Mouse (Mus musculus) thymus, postnatal 36 days (tissue): ENCODE results near the gene Cd248.

ENCODE experiments used
- DNase-seq, 2 experiments: peaks; one replicate each; pipeline ENCODE4 v3.0.0; 2022; ENCODE audit warnings: mixed read lengths in 2 of 2

Cd248 gene

DNA sequence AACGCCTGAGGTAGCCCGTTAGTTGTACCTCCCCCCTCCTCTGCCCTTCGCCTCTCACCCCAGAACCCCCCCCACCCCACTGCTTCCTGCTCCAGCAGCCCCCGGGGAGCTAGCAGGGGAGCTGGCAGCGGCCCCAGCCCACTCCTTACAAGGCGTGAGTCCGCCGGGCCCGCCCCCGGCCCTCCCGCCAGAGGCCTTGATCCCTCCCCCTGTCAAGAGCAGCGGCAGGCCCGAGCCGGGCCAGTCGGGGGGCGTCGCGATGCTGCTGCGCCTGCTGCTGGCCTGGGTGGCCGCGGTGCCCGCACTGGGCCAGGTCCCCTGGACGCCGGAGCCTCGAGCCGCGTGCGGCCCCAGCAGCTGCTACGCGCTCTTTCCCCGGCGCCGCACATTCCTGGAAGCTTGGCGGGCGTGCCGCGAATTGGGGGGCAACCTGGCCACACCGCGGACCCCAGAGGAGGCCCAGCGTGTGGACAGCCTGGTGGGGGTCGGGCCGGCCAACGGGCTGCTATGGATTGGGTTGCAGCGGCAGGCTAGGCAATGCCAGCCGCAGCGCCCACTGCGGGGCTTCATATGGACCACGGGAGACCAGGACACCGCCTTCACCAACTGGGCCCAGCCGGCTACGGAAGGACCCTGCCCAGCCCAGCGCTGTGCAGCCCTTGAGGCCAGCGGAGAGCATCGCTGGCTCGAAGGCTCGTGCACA is at the start of gene Cd248:
Gene Cd248, plus strand, starts transcription at position 212 of the 703 bp plus-strand sequence.
- no peak for DNase-seq

- no peak for DNase-seq
These were observed 49.7 kb upstream of the Cd248 start for GRCm38 (mm10) chr19:5018191-5018590.

DNA sequence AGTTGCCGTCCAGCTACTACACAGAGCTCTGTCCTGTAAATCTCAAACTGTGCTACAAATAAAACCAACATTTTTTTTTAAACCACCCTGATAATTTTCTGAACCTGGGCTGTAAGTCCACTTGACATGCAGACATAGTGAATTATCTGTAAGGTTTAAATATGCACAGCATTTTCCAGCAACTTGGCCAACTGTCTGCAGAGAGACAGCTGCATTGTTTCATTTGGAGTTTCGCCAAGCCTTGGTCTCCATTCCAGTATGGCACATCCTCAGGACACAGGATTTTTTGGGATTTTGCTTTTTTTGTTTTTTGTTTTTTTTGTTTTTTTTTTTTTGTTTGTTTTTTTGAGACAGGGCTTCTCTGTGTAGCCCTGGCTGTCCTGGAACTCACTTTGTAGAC is 46.5 kb upstream of the Cd248 start:
- DNase-seq = no peak

GRCm38 (mm10) chr19:5023621-5024479 is 44.0 kb upstream of the Cd248 start, which contains the start of gene Slc29a2:
TSS of gene Slc29a2 (plus strand) at chr19:5023860.
- DNase-seq = peak; percentile 85 to 89

DNA sequence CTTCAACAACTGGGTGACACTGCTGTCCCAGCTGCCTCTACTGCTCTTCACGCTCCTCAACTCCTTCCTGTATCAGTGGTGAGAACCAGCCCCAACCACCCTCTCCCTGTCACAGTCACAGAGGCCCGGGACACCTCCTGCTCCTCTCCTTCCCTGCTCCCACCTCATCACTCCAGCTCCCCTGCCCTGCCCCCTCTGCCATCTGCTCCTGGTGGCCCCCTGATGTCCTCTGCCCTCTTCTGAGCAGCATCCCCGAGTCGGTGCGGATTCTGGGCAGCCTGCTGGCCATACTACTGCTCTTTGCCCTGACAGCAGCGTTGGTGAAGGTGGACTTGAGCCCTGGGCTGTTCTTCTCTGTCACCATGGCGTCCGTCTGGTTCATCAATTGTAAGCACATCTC is 41.8 kb upstream of the Cd248 start:
- no peak for DNase-seq

- DNase-seq = no peak
These were observed 35.2 kb upstream of the Cd248 start for GRCm38 (mm10) chr19:5032686-5033085.

GRCm38 (mm10) chr19:5036577-5036976 is 31.3 kb upstream of the Cd248 start:
- DNase-seq = no peak

DNA sequence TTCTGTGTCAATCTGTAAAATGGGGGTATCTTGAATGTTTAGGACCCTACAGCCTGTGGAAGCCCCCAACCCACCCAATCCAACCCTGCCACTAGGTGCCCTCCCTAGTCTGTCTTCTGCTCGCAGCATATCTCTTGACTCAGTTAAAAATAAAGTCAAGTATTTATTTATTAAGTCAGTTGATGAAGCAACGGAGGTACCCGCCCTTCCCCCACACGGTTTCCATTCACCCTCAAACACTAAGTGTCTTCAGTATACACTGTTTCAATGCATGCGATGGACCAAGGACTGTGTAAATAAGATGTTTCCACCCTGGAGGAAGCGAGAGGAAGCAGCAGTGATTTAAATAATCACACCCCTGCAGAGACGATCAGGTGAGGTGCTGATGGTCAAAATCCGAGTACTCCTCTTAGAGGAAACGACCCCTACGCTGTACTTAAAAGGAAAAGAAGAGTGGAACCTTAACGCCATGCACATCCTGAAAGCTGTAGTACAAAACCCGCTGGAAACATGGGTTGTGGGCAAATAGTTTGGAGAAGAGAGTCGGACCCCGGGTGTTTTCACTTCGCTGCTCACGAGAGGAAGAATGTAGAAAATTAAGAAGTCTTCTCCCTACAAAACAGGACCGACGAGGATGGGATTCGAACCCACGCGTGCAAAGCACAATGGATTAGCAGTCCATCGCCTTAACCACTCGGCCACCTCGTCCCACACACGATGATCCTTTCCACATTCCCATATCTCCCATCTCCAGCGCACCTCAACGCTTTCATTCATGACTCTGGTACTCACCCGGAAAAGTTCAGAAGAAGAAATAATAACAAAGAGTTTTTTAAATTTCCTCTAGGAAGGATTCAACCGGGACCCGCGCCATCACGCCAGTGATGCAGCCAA is 30.0 kb upstream of the Cd248 start:
- DNase-seq = peak; percentile 52 to 58

DNA sequence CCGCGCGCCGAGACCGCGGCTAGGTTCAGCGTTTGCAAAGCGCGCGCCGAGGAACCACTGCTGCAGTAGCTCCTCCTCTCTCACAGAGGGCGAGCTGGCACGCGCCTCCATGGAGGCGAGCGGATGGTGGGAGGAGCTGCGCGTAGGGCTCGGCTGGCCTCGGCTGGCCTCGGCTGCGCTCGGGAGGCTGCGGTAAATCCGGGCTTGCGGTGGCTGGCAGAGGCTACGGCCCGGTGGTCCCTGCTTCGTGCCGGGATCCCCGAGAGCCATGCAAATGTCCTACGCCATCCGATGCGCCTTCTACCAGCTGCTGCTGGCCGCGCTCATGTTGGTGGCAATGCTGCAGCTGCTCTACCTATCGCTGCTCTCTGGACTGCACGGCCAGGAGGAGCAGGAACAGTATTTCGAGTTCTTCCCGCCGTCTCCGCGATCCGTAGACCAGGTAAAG is 29.1 kb upstream of the Cd248 start, which contains the start of the genes B4gat1 and AC124502.3:
Gene B4gat1, plus strand, starts transcription at position 118 of the 448 bp plus-strand sequence.
Gene AC124502.3, plus strand, starts transcription at position 183 of the 448 bp plus-strand sequence.
- peak; percentile 85 to 90 for DNase-seq

DNA sequence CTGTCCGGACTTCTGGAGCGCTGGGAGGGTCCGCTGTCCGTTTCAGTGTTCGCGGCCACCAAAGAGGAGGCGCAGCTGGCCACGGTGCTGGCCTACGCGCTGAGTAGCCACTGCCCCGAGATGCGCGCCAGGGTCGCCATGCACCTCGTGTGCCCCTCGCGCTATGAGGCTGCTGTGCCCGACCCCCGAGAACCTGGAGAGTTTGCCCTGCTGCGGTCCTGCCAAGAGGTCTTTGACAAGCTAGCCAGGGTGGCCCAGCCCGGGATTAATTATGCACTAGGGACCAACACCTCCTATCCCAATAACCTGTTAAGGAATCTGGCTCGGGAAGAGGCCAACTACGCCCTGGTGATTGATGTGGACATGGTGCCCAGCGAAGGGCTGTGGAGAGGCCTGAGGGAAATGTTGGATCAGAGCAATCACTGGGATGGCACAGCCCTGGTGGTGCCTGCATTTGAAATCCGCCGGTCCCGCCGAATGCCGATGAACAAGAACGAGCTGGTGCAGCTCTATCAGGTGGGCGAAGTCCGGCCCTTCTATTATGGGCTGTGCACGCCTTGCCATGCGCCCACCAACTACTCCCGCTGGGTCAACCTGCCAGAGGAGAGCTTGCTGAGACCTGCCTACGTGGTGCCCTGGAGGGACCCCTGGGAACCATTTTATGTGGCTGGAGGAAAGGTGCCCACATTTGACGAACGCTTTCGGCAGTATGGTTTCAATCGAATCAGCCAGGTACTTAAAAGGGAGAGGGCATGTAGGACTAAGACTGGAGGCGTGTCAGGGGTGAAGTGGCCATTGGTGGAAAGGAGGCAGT is 28.4 kb upstream of the Cd248 start:
- peak in 1 of 2 experiments; percentile 29 for DNase-seq

DNA sequence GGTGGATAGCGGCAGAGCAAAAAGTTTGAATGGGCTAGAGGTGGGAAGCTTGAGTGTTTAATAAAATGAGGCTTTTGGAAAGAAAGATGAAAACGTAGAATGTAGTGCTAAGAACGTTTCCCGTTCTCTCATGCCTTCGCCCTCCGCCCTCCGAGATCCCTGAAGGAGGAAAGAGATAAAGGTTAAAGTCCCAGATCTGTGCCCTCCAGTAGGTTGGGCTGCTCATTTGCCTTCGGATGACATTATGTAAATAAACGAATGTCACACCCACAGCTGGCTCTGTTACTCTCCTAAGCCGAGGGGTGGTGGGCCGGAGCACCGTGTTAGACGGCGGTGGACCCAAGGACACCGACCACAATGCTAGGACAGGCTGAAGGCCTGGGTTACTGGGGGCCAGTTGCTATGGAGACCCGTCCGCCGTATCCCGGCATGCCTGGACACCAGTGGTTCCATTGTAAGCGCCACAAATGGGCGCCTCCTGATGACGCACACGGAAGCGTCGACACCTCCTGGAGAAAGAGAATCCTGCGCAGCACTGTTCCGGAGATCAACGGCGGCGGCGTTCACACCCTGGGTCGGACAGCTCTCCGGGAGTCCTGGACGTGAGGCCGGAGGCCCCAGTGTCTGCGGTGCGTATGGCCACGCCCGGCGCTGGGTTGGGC is 26.9 kb upstream of the Cd248 start, which contains the start of gene Brms1:
Gene Brms1, plus strand, starts transcription at position 493 of the 662 bp plus-strand sequence.
- DNase-seq = peak; percentile 80 to 83

DNA sequence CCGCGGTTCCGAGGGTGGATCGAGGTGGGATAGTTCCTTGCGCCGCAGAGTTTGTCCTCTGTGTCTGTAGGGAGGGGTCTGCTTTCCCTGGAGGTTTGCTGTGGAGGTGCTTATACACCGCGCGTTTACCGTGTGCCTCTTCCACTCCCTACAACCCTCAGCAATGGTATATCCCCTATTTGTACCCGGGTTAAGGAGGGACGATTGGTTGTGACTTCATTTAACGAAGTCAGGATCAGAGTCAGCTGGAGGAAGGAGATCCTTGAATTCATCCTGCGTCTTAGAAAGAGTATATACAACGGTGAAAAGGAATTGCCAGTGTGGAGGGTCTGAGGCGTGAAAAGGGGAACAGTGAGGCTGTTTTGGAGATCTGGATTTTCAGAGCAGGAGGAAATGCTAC is 26.3 kb upstream of the Cd248 start:
- DNase-seq = no peak

- DNase-seq = no peak
These were observed 22.3 kb upstream of the Cd248 start for GRCm38 (mm10) chr19:5045531-5045930.

GRCm38 (mm10) chr19:5048138-5049056 is 19.5 kb upstream of the Cd248 start:
- no peak for DNase-seq

DNA sequence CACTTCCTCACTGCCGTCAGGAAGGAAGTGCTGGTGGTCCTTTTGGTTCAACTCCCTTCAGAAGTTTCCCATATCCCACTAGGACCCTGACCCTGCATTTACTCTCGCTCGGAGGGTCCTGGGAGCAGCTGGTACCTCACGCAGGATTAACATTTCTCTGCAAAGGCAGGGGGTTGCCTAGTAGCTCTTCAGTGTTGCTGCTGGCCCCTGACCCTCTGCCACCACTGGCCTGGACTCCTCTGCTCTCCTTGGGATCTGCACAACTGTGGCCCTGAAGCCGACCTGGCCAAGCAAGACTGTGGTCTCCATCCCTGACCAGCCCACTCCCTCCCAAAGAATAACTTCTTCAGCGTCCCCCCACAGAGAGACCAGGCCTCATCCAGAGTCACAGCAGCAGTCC is 18.6 kb upstream of the Cd248 start:
- no peak for DNase-seq

DNA sequence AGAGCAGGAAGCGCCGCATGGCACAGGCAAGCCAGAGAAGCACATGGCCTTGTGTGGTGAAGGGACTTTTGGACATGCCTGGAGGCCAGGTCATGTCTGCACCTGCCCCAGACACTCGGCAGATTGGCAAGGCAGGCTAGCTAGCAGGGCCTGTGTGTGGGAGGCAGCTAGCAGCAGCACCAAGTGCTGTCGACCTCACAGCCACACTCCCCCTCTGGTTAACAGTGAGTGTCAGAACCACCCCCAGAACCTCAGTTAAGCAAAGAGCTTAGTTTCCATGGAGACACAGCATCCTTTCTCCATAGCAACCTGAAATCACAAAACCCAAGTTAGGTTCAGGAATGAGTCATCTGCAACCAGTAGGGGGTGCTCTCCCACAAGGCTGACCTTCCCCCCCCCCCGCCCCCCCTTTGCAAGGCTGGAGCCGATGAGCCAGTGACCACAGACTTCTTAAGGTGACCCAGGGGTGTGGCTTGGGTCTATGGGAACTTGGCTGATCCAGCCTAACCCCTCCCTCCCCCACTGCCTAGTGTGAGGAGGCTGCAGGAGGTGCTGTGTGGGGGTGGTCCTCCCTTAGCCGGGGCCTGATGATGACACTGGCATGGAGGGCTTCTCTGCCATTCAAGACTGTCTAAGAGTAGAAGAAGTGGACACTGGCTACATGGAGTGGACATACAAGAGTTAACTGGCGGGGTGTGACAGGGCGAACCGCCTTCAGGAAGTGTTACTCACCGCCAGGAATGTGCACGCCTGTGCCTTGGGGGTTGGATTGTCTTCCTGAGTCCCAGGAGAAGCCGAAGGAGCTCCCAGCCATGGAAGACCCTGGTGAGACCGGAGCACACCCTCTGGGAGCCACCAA is 17.6 kb upstream of the Cd248 start, which contains the start of gene Rin1:
Gene Rin1, plus strand, starts transcription at position 435 of the 859 bp plus-strand sequence.
- no peak for DNase-seq

- DNase-seq = no peak
These were observed 16.8 kb upstream of the Cd248 start for GRCm38 (mm10) chr19:5051031-5051430.

DNA sequence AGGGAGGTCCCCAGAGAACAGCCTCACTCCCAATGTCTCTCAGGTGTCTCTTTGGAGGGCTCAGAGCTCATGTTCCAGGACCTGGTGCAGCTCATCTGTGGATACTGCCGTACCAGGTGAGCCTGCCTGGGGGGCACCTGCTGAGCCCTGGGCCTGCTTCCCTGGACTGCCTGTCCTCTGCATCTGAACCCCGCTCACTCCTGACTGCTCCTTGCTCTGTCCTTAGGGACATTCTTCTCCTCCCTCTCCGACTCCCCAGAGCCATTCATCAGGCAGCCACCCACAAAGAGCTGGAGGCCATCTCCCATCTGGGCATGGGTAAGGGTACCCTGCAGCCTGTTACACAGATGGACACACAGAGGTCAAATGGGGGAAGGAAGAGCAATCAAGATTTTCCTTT is 16.4 kb upstream of the Cd248 start:
- DNase-seq = no peak
